Mouse (Mus musculus) limb, embryonic 14.5 days (tissue): Measurements from ENCODE around the gene Terf2. TPM values are rescaled to one million over a fixed set of nuclear protein-coding genes. Genes with fewer than 3 reads are reported as not detected.

Source experiments
- ATAC-seq: fragments of 200-750 bp; cut with Nextera tagmentation; 2 replicates; pipeline ENCODE4 v1.8.0; 2017; ENCODE audit warnings: low read depth, moderate number of reproducible peaks, moderate TSS enrichment; ENCODE audit not compliant: low FRiP score
- DNase-seq: peaks from one replicate; pipeline ENCODE4 v3.0.0-alpha.2; 2015; ENCODE audit warnings: low spot score
- H3K27ac ChIP-seq: fragments of 300-500 bp; sonication (generic); replicated peaks from 2 replicates; pipeline ENCODE4 v1.5.1; 2014; ENCODE audit warnings: low read depth, mild to moderate bottlenecking, low read length, moderate library complexity, mixed read lengths
- H3K27me3 ChIP-seq: fragments of 300-500 bp; sonication (generic); 2 replicates; pipeline ENCODE4 v1.6.1; 2014; ENCODE audit warnings: low read length, mixed read lengths; ENCODE audit not compliant: control insufficient read depth, insufficient read depth
- H3K36me3 ChIP-seq: fragments of 300-500 bp; sonication (generic); 2 replicates; pipeline ENCODE4 v1.6.1; 2014; ENCODE audit warnings: mild to moderate bottlenecking, low read length, moderate library complexity, mixed read lengths; ENCODE audit not compliant: control insufficient read depth, insufficient read depth
- H3K4me1 ChIP-seq: fragments of 300-500 bp; sonication (generic); 2 replicates; pipeline ENCODE4 v1.6.1; 2014; ENCODE audit warnings: antibody characterized with exemption, low read length, mixed read lengths; ENCODE audit not compliant: control insufficient read depth, insufficient read depth
- H3K4me2 ChIP-seq: fragments of 300-500 bp; sonication (generic); replicated peaks from 2 replicates; pipeline ENCODE4 v1.6.1; 2014; ENCODE audit warnings: low read depth, mild to moderate bottlenecking, low read length, moderate library complexity; ENCODE audit not compliant: severe bottlenecking
- H3K4me3 ChIP-seq: fragments of 300-500 bp; sonication (generic); replicated peaks from 2 replicates; pipeline ENCODE4 v1.5.1; 2014; ENCODE audit warnings: low read length
- H3K9ac ChIP-seq: fragments of 300-500 bp; sonication (generic); 2 replicates; pipeline ENCODE4 v1.6.1; 2014; ENCODE audit warnings: mild to moderate bottlenecking, low read depth, low read length, moderate library complexity; ENCODE audit not compliant: severe bottlenecking
- H3K9me3 ChIP-seq: fragments of 300-500 bp; sonication (generic); 2 replicates; pipeline ENCODE4 v1.6.1; 2016; ENCODE audit warnings: low read length; ENCODE audit not compliant: control insufficient read depth
- POLR2A ChIP-seq: fragments of 200-500 bp; IDR thresholded peaks from 2 replicates; pipeline ENCODE4 v1.8.0; 2012; ENCODE audit warnings: inconsistent platforms, mild to moderate bottlenecking, moderate library complexity, borderline replicate concordance; ENCODE audit not compliant: insufficient read depth, insufficient read length; ENCODE audit errors: extremely low read depth
- WGBS: fragments of 180-500 bp; shearing (Covaris S2); extraction: QIAGEN DNeasy Blood & Tissue Kit; methylation state at CpG from one replicate; pipeline ENCODE4 v1.1.7; 2014; 5-methylcytosine and 5-hydroxymethylcytosine counted together
- polyA plus RNA-seq, 2 experiments: library from polyadenylated mRNA; depleted of rRNA in 1 of 2; stranded (reverse) in 1 of 2; unstranded in 1 of 2; fragments of >200 nt; fragmentation: Nextera tagmentation in 1 of 2; extraction: Ambion mirVana in 1 of 2; gene quantifications; 2 replicates each; pipeline versions ENCODE4 v1.2.1 to v1.2.3; 2012 to 2014

The Terf2 gene
- polyA plus RNA-seq, 2 experiments: 15.1 to 39.0 TPM

DNA sequence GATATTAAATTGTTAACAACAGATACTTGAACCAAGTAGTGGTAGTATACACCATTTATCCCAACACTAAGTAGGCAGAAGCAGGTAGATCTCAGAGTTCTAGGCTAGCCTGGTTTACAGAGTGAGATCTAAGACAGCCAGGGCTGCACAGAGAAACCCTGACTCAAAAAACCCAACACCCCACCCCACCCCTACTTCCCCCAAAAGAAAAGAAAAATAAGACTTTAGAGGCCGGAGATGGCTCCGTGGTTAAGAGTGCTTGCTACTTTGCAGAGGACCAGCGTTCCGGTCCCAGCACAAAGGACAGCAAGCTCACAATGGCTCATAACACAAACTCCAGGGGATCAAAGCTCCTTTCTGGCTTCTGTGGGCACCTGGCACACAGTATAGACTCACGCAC, 10.3 kb downstream of the Terf2 start:
- Histone ChIP-seq H3K36me3 (peaks cover 81% of the 10 kb centered on the region), H3K4me1 (no peaks in the 10 kb centered on the region)
- 98% methylated on average over 5 of the region's 5 CpGs for WGBS

DNA sequence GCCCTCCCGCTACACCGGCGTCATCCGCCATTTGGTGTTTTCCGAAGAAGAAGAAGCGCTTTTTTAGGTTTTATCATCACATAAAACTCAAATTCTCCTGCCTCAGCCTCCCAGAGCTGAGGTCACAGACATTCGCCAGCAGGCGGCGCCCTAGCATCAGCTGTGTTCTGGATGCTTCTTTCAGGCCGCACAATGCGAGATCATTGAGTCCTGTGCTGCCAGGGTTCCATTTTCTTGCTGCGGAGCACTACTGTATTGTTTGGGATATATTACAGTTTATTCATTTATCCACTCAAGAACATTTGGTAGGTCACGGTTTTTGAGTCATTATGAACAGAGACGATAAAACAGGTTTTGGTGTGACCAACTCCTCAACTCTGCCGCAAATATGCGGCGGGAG, 11.0 kb downstream of the Terf2 start:
- Histone ChIP-seq H3K4me2 (no peak overlapping the region), H3K27me3 (no peaks in the 10 kb centered on the region), H3K36me3 (peaks cover 81% of the 10 kb centered on the region), H3K9ac (no peak overlapping the region), H3K9me3 (no peaks in the 10 kb centered on the region), H3K4me3 (no peak overlapping the region), H3K4me1 (no peaks in the 10 kb centered on the region), H3K27ac (no peak overlapping the region)
- 97% methylated on average over 16 of the region's 17 CpGs for WGBS
- no peak for ATAC-seq
- no peak for TF ChIP-seq POLR2A
- no peak for DNase-seq

More for the DNA sequence above, 10.3 kb downstream of the Terf2 start:
- no peak for ATAC-seq
- no peak for DNase-seq
- Histone ChIP-seq H3K27me3 (no peaks in the 10 kb centered on the region), H3K4me2 (no peak overlapping the region), H3K4me3 (no peak overlapping the region), H3K9me3 (no peaks in the 10 kb centered on the region), H3K9ac (no peak overlapping the region), H3K27ac (no peak overlapping the region)
- TF ChIP-seq POLR2A: no peak

DNA sequence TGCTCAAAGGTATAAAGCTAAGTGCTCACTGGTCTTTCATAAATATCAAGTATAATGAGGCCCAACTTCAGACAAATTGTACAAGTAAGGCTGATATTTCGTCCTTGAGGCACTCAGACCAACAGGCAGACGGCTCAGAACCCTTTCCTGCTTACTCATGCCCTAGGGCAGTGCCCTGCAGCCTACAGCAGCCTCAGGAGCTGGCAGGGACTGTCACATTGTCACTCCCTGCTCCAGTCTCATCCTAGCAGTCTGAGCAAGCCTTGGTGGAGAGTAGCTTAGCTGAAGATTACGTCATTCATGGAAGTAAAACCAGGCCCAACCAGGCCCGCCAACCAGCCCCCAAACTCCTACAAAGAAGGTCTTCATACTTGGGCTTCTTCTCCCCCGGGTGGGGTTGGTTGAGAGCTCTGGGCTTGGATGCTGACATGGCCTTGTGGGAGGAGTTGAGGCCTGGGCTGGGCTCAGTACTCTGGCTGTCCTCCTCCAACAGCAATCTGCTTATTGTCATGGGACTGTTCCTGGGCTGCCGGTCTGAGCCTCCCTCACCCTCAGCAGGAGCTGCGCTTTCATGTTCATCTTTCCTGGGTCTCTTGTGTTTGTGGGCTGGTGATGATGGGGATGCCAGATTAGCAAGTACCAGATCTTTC, 20.0 kb downstream of the Terf2 start:
- DNase-seq (no peak), ATAC-seq (no peak)
- Histone ChIP-seq H3K27me3 (no peaks in the 10 kb centered on the region), H3K4me3 (no peak overlapping the region), H3K4me1 (no peaks in the 10 kb centered on the region), H3K27ac (no peak overlapping the region), H3K36me3 (peaks cover 93% of the 10 kb centered on the region), H3K4me2 (no peak overlapping the region), H3K9me3 (no peaks in the 10 kb centered on the region), H3K9ac (no peak overlapping the region)
- no peak for TF ChIP-seq POLR2A
- 86% methylated on average over 7 of the region's 7 CpGs for WGBS

DNA sequence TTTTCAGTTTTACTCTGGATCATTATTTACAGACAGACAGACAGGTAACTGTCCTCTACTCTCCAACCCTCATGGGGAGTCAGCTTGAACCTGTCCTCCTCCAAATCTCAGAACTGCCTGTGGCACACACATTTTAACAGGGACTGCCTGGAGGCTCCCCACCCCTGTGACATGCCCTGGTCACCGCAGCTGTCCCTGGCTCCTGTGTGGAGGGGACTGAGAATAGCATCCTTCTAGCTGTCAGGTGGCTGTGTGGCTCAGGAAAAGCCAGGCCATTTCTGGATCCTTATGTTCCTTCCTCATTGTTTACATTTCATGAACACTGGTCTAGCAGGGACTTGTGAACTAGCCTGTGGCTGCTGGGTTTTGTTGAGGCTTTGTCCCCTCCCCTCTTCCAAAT, 22.2 kb downstream of the Terf2 start:
- Histone ChIP-seq H3K9ac (no peak overlapping the region), H3K4me2 (no peak overlapping the region), H3K27ac (no peak overlapping the region), H3K4me3 (no peak overlapping the region), H3K27me3 (no peaks in the 10 kb centered on the region), H3K36me3 (peaks cover 91% of the 10 kb centered on the region), H3K9me3 (no peaks in the 10 kb centered on the region), H3K4me1 (no peaks in the 10 kb centered on the region)
- no peak for DNase-seq
- no peak for ATAC-seq
- no peak for TF ChIP-seq POLR2A
- WGBS: 85% methylated on average over 1 of the region's 1 CpGs

DNA sequence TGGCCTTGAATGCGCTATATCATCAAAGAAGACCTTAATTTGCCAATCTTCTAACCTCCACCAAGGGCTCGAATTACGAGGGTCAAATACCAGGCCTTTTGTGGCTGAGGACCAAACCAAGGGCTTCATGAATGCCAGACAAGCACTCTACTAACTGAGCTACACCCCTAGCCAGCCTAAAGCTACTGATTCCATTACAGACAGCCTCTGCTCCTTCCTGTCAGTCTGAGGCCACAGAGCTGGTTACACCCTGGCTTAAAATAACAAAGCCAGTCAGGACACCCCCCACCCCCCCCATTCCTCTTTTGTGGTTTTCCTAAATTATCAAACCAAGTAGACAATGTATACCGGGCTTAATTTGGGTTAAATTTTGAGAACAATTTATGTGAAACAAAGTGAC, 22.6 kb downstream of the Terf2 start:
- Histone ChIP-seq H3K27ac (no peak overlapping the region), H3K36me3 (peaks cover 89% of the 10 kb centered on the region), H3K9me3 (no peaks in the 10 kb centered on the region), H3K27me3 (no peaks in the 10 kb centered on the region), H3K4me2 (no peak overlapping the region), H3K4me3 (no peak overlapping the region), H3K4me1 (no peaks in the 10 kb centered on the region), H3K9ac (no peak overlapping the region)
- DNase-seq (no peak), ATAC-seq (no peak)
- WGBS: 86% methylated on average over 4 of the region's 4 CpGs
- TF ChIP-seq POLR2A: no peak
